Mouse (Mus musculus): ENCODE measurements around the gene Galnt14. TPM values are rescaled to one million over a fixed set of nuclear protein-coding genes. Genes with fewer than 3 reads are reported as not detected.

The Galnt14 gene
- polyA plus RNA-seq, 2 experiments = 3.0 to 4.9 TPM

DNA sequence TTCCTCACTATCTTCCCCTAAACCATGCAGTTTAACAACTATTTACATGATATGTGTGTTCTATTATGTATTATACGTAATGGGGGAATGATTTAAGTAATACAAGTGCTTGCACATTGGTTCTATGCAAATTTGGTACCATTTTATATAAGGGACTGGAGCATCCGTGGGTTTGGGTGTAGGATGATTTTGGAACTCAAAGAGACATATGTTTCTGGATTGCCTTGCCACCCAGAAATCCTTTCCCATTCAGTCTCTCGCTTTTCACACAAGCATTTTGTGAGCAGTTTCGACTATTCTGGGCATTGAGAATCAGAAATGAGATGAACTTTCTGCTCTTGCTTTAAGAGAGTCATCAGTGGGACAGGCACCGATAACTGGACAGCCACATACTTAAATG is 190.9 kb downstream of the Galnt14 start:
- no peaks in the 10 kb centered on the region for H3K4me1 ChIP-seq (ENCODE audit: control insufficient read depth, insufficient read depth, low read length)
- no peak for TF ChIP-seq POLR2A (IDR thresholded peaks at IDR 0.05; ENCODE audit: borderline replicate concordance, extremely low read depth, insufficient read depth, insufficient read length)
- no peak for ATAC-seq (ENCODE audit: low FRiP score, low read depth)
- no peak overlapping the region for H3K4me3 ChIP-seq (replicated peaks; ENCODE audit: low read length)
- H3K27ac ChIP-seq (replicated peaks; ENCODE audit: low read depth, low read length) = no peak overlapping the region
- H3K4me2 ChIP-seq (replicated peaks; ENCODE audit: low read depth, low read length, severe bottlenecking) = no peak overlapping the region
- H3K27me3 ChIP-seq (ENCODE audit: control insufficient read depth, insufficient read depth, low read length) = no peaks in the 10 kb centered on the region
- H3K36me3 ChIP-seq (ENCODE audit: control insufficient read depth, insufficient read depth, low read length) = no peaks in the 10 kb centered on the region
- no peaks in the 10 kb centered on the region for H3K9me3 ChIP-seq (ENCODE audit: control insufficient read depth, low read length)
- WGBS = 79% methylated on average over 5 of the region's 5 CpGs
- no peak overlapping the region for H3K9ac ChIP-seq (ENCODE audit: low read depth, low read length, severe bottlenecking)
- DNase-seq (ENCODE audit: low spot score) = no peak

DNA sequence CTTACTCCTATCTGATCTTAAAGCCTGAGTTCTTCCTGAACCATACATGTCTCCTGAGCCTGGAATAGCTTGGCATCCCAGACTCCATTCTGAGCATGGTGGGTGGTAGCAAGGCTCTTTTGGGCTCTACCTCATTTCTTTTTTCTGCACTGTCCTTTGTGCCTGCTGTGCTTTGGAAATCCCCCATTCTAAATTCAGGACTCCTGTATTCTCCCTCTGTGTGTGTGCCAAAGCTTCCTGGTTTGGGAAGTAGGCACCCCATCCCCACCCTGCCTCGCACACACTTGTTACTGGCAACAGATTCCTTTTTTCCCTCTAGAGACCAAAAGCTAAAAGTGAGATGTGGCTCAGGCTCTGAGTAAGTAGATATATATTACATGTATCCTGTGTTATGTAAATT is 191.9 kb downstream of the Galnt14 start:
- Histone ChIP-seq H3K27ac (replicated peaks; ENCODE audit: low read depth, low read length) (no peak overlapping the region), H3K27me3 (ENCODE audit: control insufficient read depth, insufficient read depth, low read length) (no peaks in the 10 kb centered on the region), H3K4me3 (replicated peaks; ENCODE audit: low read length) (no peak overlapping the region), H3K4me2 (replicated peaks; ENCODE audit: low read depth, low read length, severe bottlenecking) (no peak overlapping the region), H3K4me1 (ENCODE audit: control insufficient read depth, insufficient read depth, low read length) (no peaks in the 10 kb centered on the region), H3K9me3 (ENCODE audit: control insufficient read depth, low read length) (no peaks in the 10 kb centered on the region), H3K9ac (ENCODE audit: low read depth, low read length, severe bottlenecking) (no peak overlapping the region), H3K36me3 (ENCODE audit: control insufficient read depth, insufficient read depth, low read length) (no peaks in the 10 kb centered on the region)
- DNase-seq (ENCODE audit: low spot score) (no peak), ATAC-seq (ENCODE audit: low FRiP score, low read depth) (no peak)
- WGBS = 86% methylated on average over 1 of the region's 1 CpGs
- TF ChIP-seq POLR2A (IDR thresholded peaks at IDR 0.05; ENCODE audit: borderline replicate concordance, extremely low read depth, insufficient read depth, insufficient read length) = no peak

DNA sequence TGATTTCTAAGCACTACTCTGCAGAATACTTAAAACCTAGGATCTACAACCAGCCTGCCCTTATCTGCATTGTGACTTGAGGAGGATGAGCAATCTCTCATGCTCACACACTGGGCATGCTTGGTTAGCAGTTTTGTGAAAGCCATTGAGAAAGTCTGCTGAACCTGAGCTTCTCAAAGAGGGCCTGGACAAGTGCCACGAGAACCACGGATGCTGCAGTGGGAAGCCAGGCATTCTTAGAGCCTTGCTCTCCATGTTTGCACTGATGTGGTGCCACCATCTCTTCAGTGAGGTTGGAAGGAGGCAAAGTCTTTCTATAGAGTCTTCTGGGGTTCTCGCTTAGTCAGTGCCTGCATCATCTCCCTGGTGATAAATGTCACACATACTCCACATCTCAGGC is 194.7 kb downstream of the Galnt14 start:
- H3K4me3 ChIP-seq (replicated peaks; ENCODE audit: low read length) = no peak overlapping the region

DNA sequence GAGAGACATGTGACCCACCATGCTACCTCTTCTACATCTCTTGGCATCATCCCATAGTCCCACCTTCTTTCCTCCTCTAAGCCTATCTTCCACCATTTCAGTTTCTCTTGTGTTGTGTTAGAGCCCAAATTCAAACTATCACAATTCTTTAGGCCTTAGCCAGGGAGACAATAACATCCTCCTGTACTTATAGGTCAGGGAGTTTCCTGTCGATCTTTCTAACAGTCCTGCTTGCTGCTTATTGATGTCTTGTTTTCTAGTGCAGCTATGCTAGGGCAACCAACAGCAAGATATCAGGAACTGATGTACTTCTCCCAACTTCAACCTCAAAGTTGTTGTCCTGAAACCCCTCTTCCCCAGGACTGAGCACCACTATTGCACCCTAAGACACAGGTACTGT is 195.4 kb downstream of the Galnt14 start:
- no peaks in the 10 kb centered on the region for H3K36me3 ChIP-seq (ENCODE audit: control insufficient read depth, insufficient read depth, low read length)
- ATAC-seq (ENCODE audit: low FRiP score, low read depth) = no peak
- no peak overlapping the region for H3K27ac ChIP-seq (replicated peaks; ENCODE audit: low read depth, low read length)
- no peaks in the 10 kb centered on the region for H3K27me3 ChIP-seq (ENCODE audit: control insufficient read depth, insufficient read depth, low read length)
- no peaks in the 10 kb centered on the region for H3K4me1 ChIP-seq (ENCODE audit: control insufficient read depth, insufficient read depth, low read length)
- no peak overlapping the region for H3K4me3 ChIP-seq (replicated peaks; ENCODE audit: low read length)
- TF ChIP-seq POLR2A (IDR thresholded peaks at IDR 0.05; ENCODE audit: borderline replicate concordance, extremely low read depth, insufficient read depth, insufficient read length) = no peak
- DNase-seq (ENCODE audit: low spot score) = no peak
- no peak overlapping the region for H3K4me2 ChIP-seq (replicated peaks; ENCODE audit: low read depth, low read length, severe bottlenecking)
- H3K9ac ChIP-seq (ENCODE audit: low read depth, low read length, severe bottlenecking) = no peak overlapping the region
- 85% methylated on average over 1 of the region's 1 CpGs for WGBS
- no peaks in the 10 kb centered on the region for H3K9me3 ChIP-seq (ENCODE audit: control insufficient read depth, low read length)

More for the DNA sequence above, 194.7 kb downstream of the Galnt14 start:
- no peak overlapping the region for H3K27ac ChIP-seq (replicated peaks; ENCODE audit: low read depth, low read length)
- H3K9me3 ChIP-seq (ENCODE audit: control insufficient read depth, low read length) = no peaks in the 10 kb centered on the region
- no peaks in the 10 kb centered on the region for H3K27me3 ChIP-seq (ENCODE audit: control insufficient read depth, insufficient read depth, low read length)
- H3K36me3 ChIP-seq (ENCODE audit: control insufficient read depth, insufficient read depth, low read length) = no peaks in the 10 kb centered on the region
- no peaks in the 10 kb centered on the region for H3K4me1 ChIP-seq (ENCODE audit: control insufficient read depth, insufficient read depth, low read length)
- H3K4me2 ChIP-seq (replicated peaks; ENCODE audit: low read depth, low read length, severe bottlenecking) = no peak overlapping the region
- TF ChIP-seq POLR2A (IDR thresholded peaks at IDR 0.05; ENCODE audit: borderline replicate concordance, extremely low read depth, insufficient read depth, insufficient read length) = no peak
- 92% methylated on average over 3 of the region's 3 CpGs for WGBS
- ATAC-seq (ENCODE audit: low FRiP score, low read depth) (no peak), DNase-seq (ENCODE audit: low spot score) (no peak)
- no peak overlapping the region for H3K9ac ChIP-seq (ENCODE audit: low read depth, low read length, severe bottlenecking)

DNA sequence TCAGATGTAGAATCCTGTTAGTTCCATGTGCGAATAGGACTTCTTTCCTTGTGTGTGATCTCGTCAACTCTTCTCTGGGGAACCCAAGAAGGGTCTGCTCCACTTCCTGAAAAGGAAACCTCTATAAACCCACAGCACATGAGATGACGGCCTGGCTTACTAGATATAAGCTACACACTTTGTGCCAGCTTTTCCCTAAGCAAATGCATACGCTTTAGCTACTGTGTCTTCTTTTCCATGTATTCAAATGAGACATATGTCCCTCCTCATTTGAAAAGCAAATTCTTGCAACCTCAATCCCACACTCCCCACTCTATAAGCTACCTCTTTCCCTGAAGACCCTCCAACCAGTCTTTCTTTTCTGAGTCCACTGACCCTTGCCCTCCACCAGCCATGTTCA is 196.0 kb downstream of the Galnt14 start:
- no peak overlapping the region for H3K4me3 ChIP-seq (replicated peaks; ENCODE audit: low read length)
- no peaks in the 10 kb centered on the region for H3K9me3 ChIP-seq (ENCODE audit: control insufficient read depth, low read length)
- no peak for ATAC-seq (ENCODE audit: low FRiP score, low read depth)
- H3K27me3 ChIP-seq (ENCODE audit: control insufficient read depth, insufficient read depth, low read length) = no peaks in the 10 kb centered on the region
- no peak overlapping the region for H3K9ac ChIP-seq (ENCODE audit: low read depth, low read length, severe bottlenecking)
- no peak for TF ChIP-seq POLR2A (IDR thresholded peaks at IDR 0.05; ENCODE audit: borderline replicate concordance, extremely low read depth, insufficient read depth, insufficient read length)
- H3K4me2 ChIP-seq (replicated peaks; ENCODE audit: low read depth, low read length, severe bottlenecking) = no peak overlapping the region
- no peak for DNase-seq (ENCODE audit: low spot score)
- WGBS = 81% methylated on average over 4 of the region's 4 CpGs
- H3K36me3 ChIP-seq (ENCODE audit: control insufficient read depth, insufficient read depth, low read length) = no peaks in the 10 kb centered on the region
- H3K4me1 ChIP-seq (ENCODE audit: control insufficient read depth, insufficient read depth, low read length) = no peaks in the 10 kb centered on the region
- H3K27ac ChIP-seq (replicated peaks; ENCODE audit: low read depth, low read length) = no peak overlapping the region

DNA sequence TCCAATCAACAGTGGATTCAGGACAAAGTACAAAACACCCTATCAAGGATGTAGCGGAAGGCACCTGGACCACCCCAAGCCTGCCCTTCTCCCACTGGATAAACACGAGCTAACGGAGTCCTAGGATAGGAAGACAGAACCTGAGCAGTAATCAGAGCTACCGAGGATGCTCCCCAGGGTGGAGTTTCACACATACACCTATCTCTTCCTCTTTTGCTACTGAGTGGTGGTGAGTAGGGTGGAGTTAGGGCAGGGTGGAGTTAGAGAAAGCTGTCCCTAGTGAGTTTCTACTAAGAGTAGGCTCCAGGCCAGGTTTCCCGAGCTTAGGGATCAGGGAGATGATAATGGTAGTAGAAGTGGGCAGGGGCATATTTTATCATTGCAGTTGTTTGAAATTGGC is 197.4 kb downstream of the Galnt14 start:
- TF ChIP-seq POLR2A (IDR thresholded peaks at IDR 0.05; ENCODE audit: borderline replicate concordance, extremely low read depth, insufficient read depth, insufficient read length) = no peak

More for the DNA sequence above, 197.4 kb downstream of the Galnt14 start:
- Histone ChIP-seq H3K4me3 (replicated peaks; ENCODE audit: low read length) (no peak overlapping the region), H3K9me3 (ENCODE audit: control insufficient read depth, low read length) (no peaks in the 10 kb centered on the region), H3K36me3 (ENCODE audit: control insufficient read depth, insufficient read depth, low read length) (no peaks in the 10 kb centered on the region), H3K27me3 (ENCODE audit: control insufficient read depth, insufficient read depth, low read length) (no peaks in the 10 kb centered on the region), H3K9ac (ENCODE audit: low read depth, low read length, severe bottlenecking) (no peak overlapping the region), H3K4me2 (replicated peaks; ENCODE audit: low read depth, low read length, severe bottlenecking) (no peak overlapping the region), H3K4me1 (ENCODE audit: control insufficient read depth, insufficient read depth, low read length) (no peaks in the 10 kb centered on the region), H3K27ac (replicated peaks; ENCODE audit: low read depth, low read length) (no peak overlapping the region)
- ATAC-seq (ENCODE audit: low FRiP score, low read depth) (no peak), DNase-seq (ENCODE audit: low spot score) (no peak)
- WGBS = 86% methylated on average over 5 of the region's 5 CpGs
